Mouse (Mus musculus): ENCODE measurements around the gene Mcpt1.
"Not testable (repeated sequence)": the region's sequence is repeated elsewhere in the genome, so short reads cannot be mapped to it uniquely, and the experiment has no call there.

The Mcpt1 gene

GRCm38 (mm10) chr14:56017671-56018070, at the start of gene Mcpt1:
TSS of gene Mcpt1 (plus strand) at chr14:56017971.
- not testable (repeated sequence) for DNase-seq (ENCODE audit: low read depth)

- not testable (repeated sequence) for DNase-seq (ENCODE audit: low read depth)
Observed at GRCm38 (mm10) chr14:55987464-55987863, 30.3 kb upstream of the Mcpt1 start.

- DNase-seq (ENCODE audit: low read depth), result no peak
Observed at GRCm38 (mm10) chr14:56013147-56013546, 4.6 kb upstream of the Mcpt1 start.

GRCm38 (mm10) chr14:56013924-56014323, 3.8 kb upstream of the Mcpt1 start:
- peak; percentile 22 for DNase-seq (ENCODE audit: low read depth)

- DNase-seq (ENCODE audit: low read depth), result peak; percentile 18
Observed at GRCm38 (mm10) chr14:56019446-56019845, 1.7 kb downstream of the Mcpt1 start.

- not testable (repeated sequence) for DNase-seq (ENCODE audit: low read depth)
Observed at GRCm38 (mm10) chr14:56021305-56021704, 3.5 kb downstream of the Mcpt1 start.

- DNase-seq (ENCODE audit: low read depth), result not testable (repeated sequence)
Observed at GRCm38 (mm10) chr14:56030395-56030794, 12.6 kb downstream of the Mcpt1 start, which contains the start of gene Mcpt9. TSS of gene Mcpt9 (minus strand) at chr14:56030495.

- peak; percentile 57 for DNase-seq (ENCODE audit: low read depth)
Observed at GRCm38 (mm10) chr14:56034433-56034832, 16.7 kb downstream of the Mcpt1 start.

GRCm38 (mm10) chr14:56041792-56042191, 24.0 kb downstream of the Mcpt1 start, which contains the start of gene Mcpt2:
TSS of gene Mcpt2 (plus strand) at chr14:56042041.
- not testable (repeated sequence) for DNase-seq (ENCODE audit: low read depth)

- DNase-seq (ENCODE audit: low read depth), result peak; percentile 78
Observed at GRCm38 (mm10) chr14:56055408-56055807, 37.6 kb downstream of the Mcpt1 start.

GRCm38 (mm10) chr14:56057722-56058121, 40.0 kb downstream of the Mcpt1 start:
- peak; percentile 90 for DNase-seq (ENCODE audit: low read depth)

GRCm38 (mm10) chr14:56062213-56062612, 44.4 kb downstream of the Mcpt1 start, which contains the start of gene Mcpt4:
TSS of gene Mcpt4 (minus strand) at chr14:56062313.
- DNase-seq (ENCODE audit: low read depth), result not testable (repeated sequence)
